In the genomic region with DNA sequence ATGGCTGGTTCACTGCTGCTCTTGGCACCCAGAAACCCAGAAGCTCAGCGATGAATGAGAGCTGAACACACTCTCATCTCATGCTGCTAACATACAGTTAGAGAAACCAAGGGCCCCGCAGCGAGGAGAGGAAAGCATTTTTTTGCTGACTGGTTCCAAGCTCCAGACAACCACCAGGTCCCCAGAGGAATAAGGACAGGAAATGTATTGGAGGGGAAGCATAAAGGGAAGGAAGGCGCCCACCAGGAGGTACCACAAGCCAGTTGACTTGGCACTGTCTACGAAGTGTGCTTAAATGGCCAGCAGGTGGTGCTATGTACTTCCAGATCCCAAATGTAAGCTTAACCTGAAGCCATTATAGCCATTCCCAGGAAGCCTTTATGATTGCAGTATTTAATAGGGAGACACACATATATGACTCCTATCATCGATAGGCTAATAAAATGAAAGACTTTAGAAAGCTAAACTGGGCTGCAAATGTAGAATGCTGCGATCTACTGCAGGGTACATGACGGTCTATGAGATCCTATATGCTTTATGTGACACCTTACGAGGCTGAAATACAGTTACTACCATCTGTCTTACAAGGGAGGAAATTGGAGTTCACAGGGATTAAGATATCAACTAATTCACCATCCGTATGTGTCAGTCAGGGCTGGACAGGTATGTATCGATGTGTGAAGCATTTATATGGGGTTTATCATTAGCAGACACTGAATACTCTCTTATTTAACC, we compare ENCODE assay signal across 8 mouse cellular contexts. TPM values are rescaled to one million over a fixed set of nuclear protein-coding genes. Genes with fewer than 3 reads are reported as not detected.
DNase-seq lines count a peak whose midpoint lies in the region.

No protein-coding gene starts in this region.

- DNase-seq in urinary bladder, postnatal 14 days (ENCODE audit: low spot score), result peak; percentile 56
- no peak for DNase-seq in urinary bladder, postnatal 10 days (ENCODE audit: low spot score)
- DNase-seq in cerebellum, adult 9-10 months, result peak; percentile 51
- peak; percentile 49 to 63 for DNase-seq in frontal cortex, postnatal 14 days (ENCODE audit: low spot score in 2 of 2)
- peak; percentile 67 for DNase-seq in kidney, adult 18-20 months
- DNase-seq in left cerebral cortex, postnatal 36 days (ENCODE audit: low spot score in 2 of 2), result peak; percentile 36 to 61
- peak; percentile 76 for DNase-seq in naive thymus-derived CD4-positive, alpha-beta T cell, adult 2 months (ENCODE audit: low read depth)
- DNase-seq in thymus, adult 18-20 months, result peak; percentile 29 to 35

- intact Hi-C loops in left cerebral cortex, postnatal 36 days (cut with DNase I), result loop anchor here (2.0 to 5.0 kb wide), 5 partner anchors 157 to 842 kb away; no protein-coding TSS in a partner anchor

RNA-seq across cellular contexts. Expression of a gene that starts 33.1 kb away (rescaled TPM):
- not detected for total RNA-seq in left cerebral cortex, postnatal 36 days (2021)
